In genomic region chr12:51622670-51623365, GRCm38 (mm10) we compare ENCODE assay signal across 10 mouse cellular contexts. TPM values are rescaled to one million over a fixed set of nuclear protein-coding genes. Genes with fewer than 3 reads are reported as not detected.
DNase-seq lines count a peak whose midpoint lies in the region; ATAC-seq and TF ChIP-seq lines count a peak whose summit lies in the region.
"Had no signal": no experiment of that assay in that cellular context is flagged by ENCODE, and none has a peak within 500 bp of the region (broad histone marks: within the 10 kb centered on the region; RNA-seq: fewer than 3 reads in every experiment).

No protein-coding gene starts in this region.

- peak; percentile 27 for DNase-seq in embryo, embryonic 10 days (ENCODE audit: low spot score)
- no peak for DNase-seq in embryo, embryonic 9.5 days (ENCODE audit: extremely low spot score)
- DNase-seq in neural tube, embryonic 11.5 days (ENCODE audit: low spot score) = peak; percentile 14
- no peak for DNase-seq in neural tube, embryonic 10.5 days (ENCODE audit: extremely low spot score, low spot score)
- DNase-seq in liver, postnatal 0 days = no peak
- DNase-seq in spleen, postnatal 14 days (ENCODE audit: low spot score in 2 of 2) = no peak
- no peak for DNase-seq in right cerebral cortex, postnatal 4 days
- DNase-seq in lung, postnatal 25 days (ENCODE audit: low spot score) = no peak
- DNase-seq: kidney, adult 8-10 months had no signal

- H3K9ac ChIP-seq in neural tube, embryonic 11.5 days (ENCODE audit: low read length) = no peak overlapping the region
- H3K9ac ChIP-seq in liver, postnatal 0 days (replicated peaks) = no peak overlapping the region
- H3K9ac ChIP-seq: limb, embryonic 15.5 days had no signal

- no peaks in the 10 kb centered on the region for H3K4me1 ChIP-seq in neural tube, embryonic 11.5 days (ENCODE audit: control insufficient read depth, insufficient read depth, low read length)
- H3K4me1 ChIP-seq in liver, postnatal 0 days (ENCODE audit: insufficient read depth) = no peaks in the 10 kb centered on the region
- H3K4me1 ChIP-seq: limb, embryonic 15.5 days had no signal

- no peak for ATAC-seq in neural tube, embryonic 11.5 days (ENCODE audit: insufficient read depth, low FRiP score, low TSS enrichment)
- ATAC-seq in liver, postnatal 0 days = no peak

- no peaks in the 10 kb centered on the region for H3K36me3 ChIP-seq in neural tube, embryonic 11.5 days (ENCODE audit: control insufficient read depth, insufficient read depth, low read length)
- peaks cover 27% of the 10 kb centered on the region for H3K36me3 ChIP-seq in liver, postnatal 0 days (replicated peaks; ENCODE audit: insufficient read depth, low read length)

- H3K27ac ChIP-seq in neural tube, embryonic 11.5 days (ENCODE audit: low read depth, low read length) = no peak overlapping the region
- H3K27ac ChIP-seq in liver, postnatal 0 days (ENCODE audit: low read depth) = no peak overlapping the region
- H3K27ac ChIP-seq: limb, embryonic 15.5 days had no signal

- TF ChIP-seq CTCF in liver, postnatal 0 days (IDR thresholded peaks at IDR 0.05; ENCODE audit: low read depth) = peak; percentile 34

- no peak for TF ChIP-seq EP300 in liver, postnatal 0 days (IDR thresholded peaks at IDR 0.05; ENCODE audit: low read depth)

- no peaks in the 10 kb centered on the region for H3K9me3 ChIP-seq in neural tube, embryonic 11.5 days (ENCODE audit: control insufficient read depth, low read length)
- H3K9me3 ChIP-seq in liver, postnatal 0 days (ENCODE audit: low read length) = no peaks in the 10 kb centered on the region
- H3K9me3 ChIP-seq: limb, embryonic 15.5 days had no signal

- WGBS in neural tube, embryonic 11.5 days = 84% methylated on average over 5 of the region's 5 CpGs
- 83% methylated on average over 5 of the region's 5 CpGs for WGBS in liver, postnatal 0 days (ENCODE audit: insufficient replicate concordance)

- H3K4me3 ChIP-seq in neural tube, embryonic 11.5 days (ENCODE audit: low read depth, low read length) = no peak overlapping the region
- H3K4me3 ChIP-seq in liver, postnatal 0 days (ENCODE audit: low read depth, low read length) = no peak overlapping the region
- H3K4me3 ChIP-seq: limb, embryonic 15.5 days had no signal

- no peak overlapping the region for H3K4me2 ChIP-seq in neural tube, embryonic 11.5 days (ENCODE audit: low read depth)
- H3K4me2 ChIP-seq in liver, postnatal 0 days (ENCODE audit: low read depth, low read length) = no peak overlapping the region
- H3K4me2 ChIP-seq: limb, embryonic 15.5 days had no signal

- no peaks in the 10 kb centered on the region for H3K27me3 ChIP-seq in neural tube, embryonic 11.5 days (ENCODE audit: control insufficient read depth, insufficient read depth, low read length)
- no peaks in the 10 kb centered on the region for H3K27me3 ChIP-seq in liver, postnatal 0 days (ENCODE audit: insufficient read depth, low read length)
- H3K27me3 ChIP-seq: limb, embryonic 15.5 days had no signal

RNA-seq across cellular contexts. Expression of gene Coch, which starts 29.7 kb away (rescaled TPM):
- polyA plus RNA-seq in neural tube, embryonic 11.5 days (2014; fragmentation: Nextera tagmentation; extraction: Ambion mirVana) = 3.5 and 3.8 TPM in 2 replicates
- polyA plus RNA-seq in liver, postnatal 0 days (2015; fragmentation: Nextera tagmentation; extraction: Ambion mirVana) = 0.04 and 0.09 TPM in 2 replicates

Comparison
In these comparisons a context has a peak if more than half of its experiments do, and no peak if none do; other contexts are left out.
1. DNase-seq: peak in embryo, embryonic 10 days (single experiment) and neural tube, embryonic 11.5 days (single experiment); none in embryo, embryonic 9.5 days (single experiment), neural tube, embryonic 10.5 days (single experiment), liver, postnatal 0 days (single experiment), spleen, postnatal 14 days (0 of 2), right cerebral cortex, postnatal 4 days (single experiment) and lung, postnatal 25 days (single experiment).